Mouse (Mus musculus): ENCODE results near the gene Cd1d1.

GRCm38 (mm10) chr3:87000676-87001075, 1.4 kb upstream of the Cd1d1 start:
- no peak for TF ChIP-seq GATA1 (IDR thresholded peaks at IDR 0.05; ENCODE audit: borderline replicate concordance, low read length)
- TF ChIP-seq FLI1 (IDR thresholded peaks at IDR 0.05; ENCODE audit: low read length), result no peak

All from megakaryocyte, embryonic 14.5 days (primary cell).